Comparison of ENCODE assay signal across 16 mouse cellular contexts in the genomic region with DNA sequence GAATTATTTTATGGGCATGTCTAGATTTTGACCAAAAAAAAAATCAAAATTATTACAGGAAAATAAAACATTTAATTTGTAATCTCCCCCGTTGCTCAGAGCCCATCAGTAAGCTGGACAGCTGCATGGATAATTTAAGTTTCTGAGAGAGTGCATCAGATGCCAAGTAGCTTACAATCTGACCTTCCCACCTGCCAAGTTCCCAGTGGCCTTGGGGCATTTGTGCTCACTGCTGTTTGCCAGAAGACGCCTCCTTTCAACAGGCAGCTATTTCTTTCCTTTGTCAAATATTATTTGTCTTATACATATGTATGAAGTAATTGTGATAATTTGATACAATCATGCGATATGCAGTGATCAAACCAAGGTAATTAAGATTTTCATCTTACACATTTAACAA.
"Had no signal": no experiment of that assay in that cellular context is flagged by ENCODE, and none has a peak within 500 bp of the region (broad histone marks: within the 10 kb centered on the region; RNA-seq: fewer than 3 reads in every experiment).

No protein-coding gene starts in this region.

- H3K36me3 ChIP-seq: limb, embryonic 12.5 days; liver, embryonic 13.5 days; lung, embryonic 15.5 days; midbrain, embryonic 12.5 days had no signal

- ATAC-seq: liver, postnatal 0 days; midbrain, embryonic 16.5 days had no signal

- H3K4me2 ChIP-seq: limb, embryonic 12.5 days; liver, embryonic 13.5 days; lung, embryonic 15.5 days; midbrain, embryonic 12.5 days had no signal

- H3K4me1 ChIP-seq: limb, embryonic 12.5 days; liver, embryonic 13.5 days; lung, embryonic 15.5 days; megakaryocyte, embryonic 14.5 days; midbrain, embryonic 12.5 days had no signal

- H3K4me3 ChIP-seq: left cerebral cortex, adult 2 months; limb, embryonic 12.5 days; liver, embryonic 13.5 days; lung, embryonic 15.5 days; megakaryocyte, embryonic 14.5 days; midbrain, embryonic 12.5 days had no signal

- H3K27me3 ChIP-seq: limb, embryonic 12.5 days; liver, embryonic 13.5 days; lung, embryonic 15.5 days; megakaryocyte, embryonic 14.5 days; midbrain, embryonic 12.5 days had no signal

- H3K9me3 ChIP-seq: limb, embryonic 12.5 days; liver, embryonic 13.5 days; lung, embryonic 15.5 days; midbrain, embryonic 12.5 days had no signal

- H3K9ac ChIP-seq: limb, embryonic 12.5 days; liver, embryonic 13.5 days; liver, postnatal 0 days; lung, embryonic 15.5 days; midbrain, embryonic 12.5 days had no signal

- H3K27ac ChIP-seq: left cerebral cortex, adult 2 months; limb, embryonic 12.5 days; liver, embryonic 13.5 days; lung, embryonic 15.5 days; macrophage; midbrain, embryonic 12.5 days had no signal

- DNase-seq: kidney, postnatal 25 days; liver; liver, embryonic 13.5 days; liver, postnatal 0 days; lung, postnatal 14 days; right cerebral cortex, postnatal 4 days; spleen, adult 18-20 months; thymus, adult 2 months; thymus, postnatal 25 days had no signal
